Mouse (Mus musculus) lung, postnatal 25 days (tissue): ENCODE measurements around the gene Prdm1.
A peak's percentile ranks its signal among the peaks of the same experiment; 100 is the strongest.

ENCODE experiments used
- DNase-seq: peaks from one replicate; pipeline ENCODE4 v3.0.0; 2022; ENCODE audit warnings: low spot score

The Prdm1 gene

GRCm38 (mm10) chr10:44492815-44493525 lies 35.3 kb downstream of the Prdm1 start:
- no peak for DNase-seq

DNA sequence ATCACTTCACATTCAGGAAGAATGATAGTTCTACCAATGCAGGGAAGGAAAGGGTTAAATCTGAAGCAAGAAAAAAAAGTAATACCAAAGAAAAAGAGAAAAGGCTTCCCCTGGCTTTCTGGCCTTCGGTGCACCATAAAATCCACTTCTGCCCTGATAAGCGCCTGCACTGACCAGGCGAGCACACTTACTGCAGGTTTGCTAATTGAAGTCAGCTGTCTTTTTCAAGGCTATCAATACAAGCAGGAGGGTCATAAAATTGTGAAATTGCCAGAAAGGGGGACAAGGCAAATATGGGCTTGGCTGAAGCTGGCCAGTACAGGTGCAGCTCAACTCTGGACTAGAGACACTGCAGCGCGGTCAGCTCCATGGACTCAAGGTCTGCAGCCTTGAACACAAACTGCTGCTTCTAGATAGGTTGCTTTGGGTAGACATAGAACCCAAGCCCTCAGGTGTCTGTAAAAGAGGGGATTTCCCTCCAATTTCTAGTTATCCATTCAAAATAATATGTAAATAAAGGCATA lies 37.3 kb downstream of the Prdm1 start:
- DNase-seq: no peak

- DNase-seq: no peak
These were observed 41.2 kb downstream of the Prdm1 start for GRCm38 (mm10) chr10:44487132-44487531.

DNA sequence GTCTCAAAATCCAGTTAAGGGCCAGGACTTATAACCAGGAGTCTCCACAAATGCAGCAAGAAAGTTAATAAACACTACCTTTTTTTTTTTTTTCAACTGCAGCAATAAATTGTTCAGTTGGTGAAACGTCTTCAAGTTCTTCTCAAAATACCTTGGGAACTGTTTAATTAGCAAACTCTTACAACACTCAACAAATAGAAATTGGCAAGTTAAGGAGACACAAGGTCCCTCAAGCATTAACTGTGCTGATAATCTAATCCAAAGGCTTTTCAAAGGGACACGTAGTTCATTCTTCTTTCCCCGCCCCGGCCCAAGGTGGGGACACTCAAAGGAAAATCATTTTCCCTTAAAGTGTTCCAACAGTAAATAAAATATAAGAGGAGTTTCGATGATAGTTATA lies 44.2 kb downstream of the Prdm1 start:
- peak; percentile 28 for DNase-seq

- DNase-seq: peak; percentile 58
These were observed 45.2 kb downstream of the Prdm1 start for GRCm38 (mm10) chr10:44483116-44483515.

- peak; percentile 51 for DNase-seq
These were observed 46.9 kb downstream of the Prdm1 start for GRCm38 (mm10) chr10:44481379-44481778.

- DNase-seq: no peak
These were observed 49.0 kb downstream of the Prdm1 start for GRCm38 (mm10) chr10:44479286-44479685.

GRCm38 (mm10) chr10:44478091-44478490 lies 50.2 kb downstream of the Prdm1 start:
- DNase-seq: no peak

- no peak for DNase-seq
These were observed 51.1 kb downstream of the Prdm1 start for GRCm38 (mm10) chr10:44477240-44477639.

DNA sequence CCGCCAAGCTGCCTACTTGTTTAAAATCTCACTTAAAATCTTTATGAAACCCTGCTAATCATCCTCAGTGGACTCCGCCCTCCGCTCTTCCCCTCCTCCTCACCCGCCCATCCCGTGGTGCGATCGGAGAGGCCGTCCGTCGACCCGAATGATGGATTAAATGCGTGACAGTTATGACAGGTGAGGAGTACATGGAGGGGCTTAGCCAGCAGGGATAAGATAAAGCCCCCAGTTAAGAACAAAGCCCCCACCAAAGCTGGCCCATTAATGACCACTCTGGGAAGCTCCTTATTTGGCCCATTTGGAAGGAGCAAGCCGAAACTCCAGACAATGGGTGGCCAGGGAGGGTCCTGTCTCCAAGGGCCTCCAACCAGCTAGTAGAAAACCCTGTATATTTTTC lies 51.8 kb downstream of the Prdm1 start:
- DNase-seq: no peak

DNA sequence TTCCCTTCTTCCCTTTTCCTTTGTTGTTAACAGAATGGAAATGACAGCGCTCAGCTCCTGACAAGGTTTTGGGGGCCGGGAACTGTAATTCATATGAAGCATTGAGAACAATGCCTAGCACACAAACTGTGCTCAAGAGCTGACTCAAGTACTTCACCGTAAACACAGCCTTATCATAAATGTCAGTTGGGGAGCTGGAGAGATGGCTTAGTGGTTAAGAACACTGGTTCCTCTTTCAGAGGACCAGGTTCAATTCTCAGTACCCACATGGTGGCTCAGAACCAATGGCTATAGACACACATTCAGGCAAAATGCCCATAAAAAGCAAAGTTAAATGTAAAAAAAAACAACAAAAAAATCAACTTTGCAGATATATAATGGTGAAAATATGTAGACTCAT lies 52.9 kb downstream of the Prdm1 start:
- DNase-seq: no peak

DNA sequence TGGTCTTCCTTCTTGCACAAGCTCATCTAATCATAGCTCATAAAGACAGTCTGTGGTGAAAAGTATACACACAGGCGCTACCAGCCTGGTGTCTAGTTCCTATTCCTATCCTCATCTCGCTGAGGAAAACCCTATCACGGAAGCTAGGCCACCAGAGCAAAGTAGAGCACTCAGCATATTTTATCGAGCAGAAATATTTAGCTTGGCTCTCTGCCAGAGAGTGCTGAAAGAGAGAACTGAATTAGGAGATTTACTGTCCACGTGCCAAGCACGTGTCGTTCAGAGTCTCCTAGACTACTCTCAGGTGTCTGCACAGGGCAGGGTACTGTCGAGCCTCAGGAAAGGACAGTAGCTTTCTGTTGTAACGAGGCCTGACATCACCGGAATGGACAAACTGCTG lies 54.0 kb downstream of the Prdm1 start:
- DNase-seq: peak; percentile 71

DNA sequence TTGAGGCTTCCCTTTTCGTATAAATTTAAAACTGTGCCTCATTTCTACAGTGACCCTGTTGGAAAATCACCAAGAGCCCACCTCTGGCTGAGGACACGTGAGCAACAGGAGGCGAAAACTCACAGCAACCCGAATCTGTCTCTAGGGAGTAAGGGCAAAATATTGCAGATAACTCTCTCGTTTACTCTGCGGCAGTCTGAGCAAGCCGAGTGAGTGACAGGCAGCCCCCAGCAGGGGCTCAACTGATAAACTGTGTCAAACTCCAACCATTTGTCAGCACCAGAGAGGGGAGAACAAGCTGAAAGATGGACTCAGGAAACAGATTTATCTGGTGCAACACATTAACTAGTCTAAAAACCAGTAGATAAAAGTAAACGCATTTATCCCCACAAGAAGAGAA lies 62.7 kb downstream of the Prdm1 start:
- no peak for DNase-seq

- DNase-seq: no peak
These were observed 63.7 kb downstream of the Prdm1 start for GRCm38 (mm10) chr10:44464563-44464962.

- DNase-seq: no peak
These were observed 64.4 kb downstream of the Prdm1 start for GRCm38 (mm10) chr10:44463856-44464255.

DNA sequence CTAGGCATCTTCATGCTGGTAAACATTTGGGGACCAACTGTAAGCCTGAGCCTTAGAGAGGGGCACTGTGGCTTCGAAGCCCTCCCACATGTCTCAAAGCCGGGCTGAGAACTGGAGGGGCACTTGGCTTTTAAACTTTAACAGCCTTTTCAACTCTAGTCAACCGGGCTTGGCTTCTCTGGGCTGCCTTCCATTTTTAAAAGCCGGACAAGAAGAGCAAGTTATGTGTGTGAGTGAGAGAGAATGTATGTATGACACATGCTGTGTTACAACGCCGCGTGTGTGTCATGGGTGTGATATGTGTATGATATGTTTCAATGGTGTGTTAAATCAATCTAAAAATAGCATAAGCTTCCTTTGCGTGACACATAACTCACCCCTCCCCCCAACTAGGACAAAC lies 66.0 kb downstream of the Prdm1 start:
- DNase-seq: no peak

- DNase-seq: no peak
These were observed 67.2 kb downstream of the Prdm1 start for GRCm38 (mm10) chr10:44461063-44461462.

GRCm38 (mm10) chr10:44460095-44460810 lies 68.0 kb downstream of the Prdm1 start:
- peak; percentile 60 for DNase-seq

DNA sequence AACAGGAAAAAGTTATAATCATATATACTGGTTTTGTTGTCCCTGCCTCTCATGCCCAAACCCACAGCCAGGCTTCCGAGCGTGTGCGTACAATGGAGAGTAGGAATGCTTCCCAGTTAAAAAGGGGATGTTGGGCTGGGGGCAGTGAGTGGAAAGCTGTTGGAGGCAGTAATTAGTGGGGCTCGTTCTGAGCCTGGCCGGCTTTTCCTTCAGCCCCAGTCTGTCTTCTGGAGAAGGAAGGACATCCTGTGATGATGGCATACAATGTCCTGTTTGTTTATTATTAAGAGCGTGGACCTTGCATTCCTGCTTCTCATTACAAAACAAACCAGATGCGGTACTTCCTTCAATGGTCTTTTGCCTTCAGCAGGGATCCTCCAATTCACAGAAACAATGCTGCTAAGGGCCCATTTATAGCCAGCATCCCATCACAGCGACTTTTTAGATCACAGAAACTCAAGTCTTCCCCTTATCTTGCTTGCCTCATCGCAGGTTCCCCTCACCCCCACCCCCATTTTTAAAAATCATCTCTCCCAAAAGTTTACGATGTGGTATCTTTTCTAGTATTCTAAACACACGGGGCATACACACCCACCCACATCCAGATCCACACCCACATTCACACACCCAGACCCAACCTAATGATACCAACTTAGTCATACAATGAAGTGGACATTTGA lies 68.8 kb downstream of the Prdm1 start:
- no peak for DNase-seq

GRCm38 (mm10) chr10:44458534-44459315 lies 69.6 kb downstream of the Prdm1 start:
- peak; percentile 75 for DNase-seq

- no peak for DNase-seq
These were observed 70.3 kb downstream of the Prdm1 start for GRCm38 (mm10) chr10:44457791-44458533.
